Mouse (Mus musculus) limb, embryonic 13.5 days (tissue): ENCODE data around the gene Dysf. TPM values are rescaled to one million over a fixed set of nuclear protein-coding genes. Genes with fewer than 3 reads are reported as not detected.
A peak's percentile ranks its signal among the peaks of the same experiment; 100 is the strongest.
"Not testable (repeated sequence)": the region's sequence is repeated elsewhere in the genome, so short reads cannot be mapped to it uniquely, and the experiment has no call there.

Source experiments
- ATAC-seq: fragments of 200-750 bp; cut with Nextera tagmentation; 2 replicates; pipeline ENCODE4 v1.8.0; 2017; ENCODE audit warnings: low read depth, moderate number of reproducible peaks, moderate TSS enrichment; ENCODE audit not compliant: low FRiP score
- H3K27ac ChIP-seq: fragments of 300-500 bp; sonication (generic); 2 replicates; pipeline ENCODE4 v1.5.1; 2015; ENCODE audit warnings: inconsistent platforms, mild to moderate bottlenecking, moderate library complexity
- H3K27me3 ChIP-seq: fragments of 300-500 bp; sonication (generic); 2 replicates; pipeline ENCODE4 v1.6.1; 2015; ENCODE audit warnings: mild to moderate bottlenecking, inconsistent platforms
- H3K36me3 ChIP-seq: fragments of 300-500 bp; sonication (generic); 2 replicates; pipeline ENCODE4 v1.6.1; 2015; ENCODE audit warnings: inconsistent platforms, mild to moderate bottlenecking, moderate library complexity
- H3K4me1 ChIP-seq: fragments of 300-500 bp; sonication (generic); 2 replicates; pipeline ENCODE4 v1.6.1; 2015; ENCODE audit warnings: inconsistent platforms
- H3K4me2 ChIP-seq: fragments of 300-500 bp; sonication (generic); replicated peaks from 2 replicates; pipeline ENCODE4 v1.6.1; 2015; ENCODE audit warnings: inconsistent platforms, mild to moderate bottlenecking, moderate library complexity
- H3K4me3 ChIP-seq: fragments of 300-500 bp; sonication (generic); 2 replicates; pipeline ENCODE4 v1.5.1; 2015; ENCODE audit warnings: moderate library complexity, mild to moderate bottlenecking, inconsistent platforms
- H3K9ac ChIP-seq: fragments of 300-500 bp; sonication (generic); 2 replicates; pipeline ENCODE4 v1.6.1; 2015; ENCODE audit warnings: mild to moderate bottlenecking, inconsistent platforms
- H3K9me3 ChIP-seq: fragments of 300-500 bp; sonication (generic); 2 replicates; pipeline ENCODE4 v1.6.1; 2016; ENCODE audit warnings: inconsistent platforms
- WGBS: fragments of 180-500 bp; shearing (Covaris S2); methylation state at CpG from one replicate; pipeline ENCODE4 v1.1.7; 2015; 5-methylcytosine and 5-hydroxymethylcytosine counted together
- polyA plus RNA-seq: library from polyadenylated mRNA; unstranded; fragments of >200 nt; fragmentation: Nextera tagmentation; extraction: Ambion mirVana; gene quantifications from 2 replicates; pipeline ENCODE4 v1.2.1, GENCODE M21; 2015

The Dysf gene
- polyA plus RNA-seq, result 8.3 and 10.2 TPM in 2 replicates

GRCm38 (mm10) chr6:84008363-84009171 is at the start of gene Dysf:
TSS of gene Dysf (plus strand) at chr6:84008590.
- Histone ChIP-seq H3K27ac (no peak within 1 kb of the TSS), H3K4me1 (peaks cover 28% of the 10 kb centered on the region), H3K4me3 (peak within 1 kb of the TSS; percentile 46), H3K36me3 (no peaks in the 10 kb centered on the region), H3K9ac (peak within 1 kb of the TSS; percentile 58), H3K9me3 (no peaks in the 10 kb centered on the region), H3K27me3 (peaks cover 24% of the 10 kb centered on the region), H3K4me2 (peak within 1 kb of the TSS; percentile 81)
- peak; percentile 64; the same call in 1 of the 2 replicates for ATAC-seq
- WGBS, result under 1% methylated on average over 41 of the region's 41 CpGs

GRCm38 (mm10) chr6:83987642-83988041 is 20.7 kb upstream of the Dysf start:
- H3K9me3 ChIP-seq, result no peaks in the 10 kb centered on the region
- no peak overlapping the region for H3K9ac ChIP-seq
- peaks cover 64% of the 10 kb centered on the region for H3K36me3 ChIP-seq
- no peak overlapping the region for H3K4me3 ChIP-seq
- H3K27ac ChIP-seq, result no peak overlapping the region
- 92% methylated on average over 5 of the region's 5 CpGs for WGBS
- ATAC-seq, result no peak
- H3K4me2 ChIP-seq, result no peak overlapping the region
- no peaks in the 10 kb centered on the region for H3K27me3 ChIP-seq
- no peaks in the 10 kb centered on the region for H3K4me1 ChIP-seq

GRCm38 (mm10) chr6:84002716-84003115 is 5.7 kb upstream of the Dysf start:
- Histone ChIP-seq H3K36me3 (peaks cover 15% of the 10 kb centered on the region), H3K27ac (no peak overlapping the region), H3K27me3 (peaks cover under 1% of the 10 kb centered on the region; the same call in 1 of the 2 replicates), H3K9me3 (0 out of 2 replicates have a peak, but pooled peaks cover 4% of the 10 kb centered on the region), H3K4me3 (no peak overlapping the region), H3K9ac (no peak overlapping the region), H3K4me1 (no peaks in the 10 kb centered on the region), H3K4me2 (no peak overlapping the region)
- WGBS, result 67% methylated on average over 1 of the region's 1 CpGs
- ATAC-seq, result no peak

GRCm38 (mm10) chr6:84004295-84004694 is 4.1 kb upstream of the Dysf start:
- Histone ChIP-seq H3K4me2 (no peak overlapping the region), H3K4me3 (no peak overlapping the region), H3K36me3 (peaks cover 3% of the 10 kb centered on the region), H3K9ac (no peak overlapping the region), H3K27ac (no peak overlapping the region), H3K9me3 (no peaks in the 10 kb centered on the region), H3K27me3 (peaks cover 15% of the 10 kb centered on the region), H3K4me1 (peaks cover 12% of the 10 kb centered on the region)
- no peak for ATAC-seq
- 91% methylated on average over 4 of the region's 4 CpGs for WGBS

GRCm38 (mm10) chr6:84009172-84009872 is 932 bp downstream of the Dysf start:
- Histone ChIP-seq H3K4me1 (peaks cover 28% of the 10 kb centered on the region), H3K9ac (no peak overlapping the region), H3K4me3 (peak overlapping the region; percentile 46), H3K9me3 (no peaks in the 10 kb centered on the region), H3K27me3 (peaks cover 24% of the 10 kb centered on the region), H3K36me3 (no peaks in the 10 kb centered on the region), H3K4me2 (peak overlapping the region; percentile 81), H3K27ac (no peak overlapping the region)
- WGBS, result 19% methylated on average over 8 of the region's 8 CpGs
- 0 out of 2 replicates have a peak, but pooled peaks have one; percentile 9 for ATAC-seq

GRCm38 (mm10) chr6:84009915-84010302 is 1.5 kb downstream of the Dysf start:
- H3K4me3 ChIP-seq, result no peak overlapping the region; the same call in 1 of the 2 replicates

GRCm38 (mm10) chr6:84010303-84011225 is 2.2 kb downstream of the Dysf start:
- no peak overlapping the region for H3K4me3 ChIP-seq
- H3K4me1 ChIP-seq, result peaks cover 28% of the 10 kb centered on the region
- no peaks in the 10 kb centered on the region for H3K36me3 ChIP-seq
- peak overlapping the region; percentile 28 for H3K4me2 ChIP-seq
- H3K27me3 ChIP-seq, result peaks cover 24% of the 10 kb centered on the region
- H3K9me3 ChIP-seq, result no peaks in the 10 kb centered on the region
- H3K9ac ChIP-seq, result no peak overlapping the region
- ATAC-seq, result no peak
- WGBS, result 35% methylated on average over 8 of the region's 8 CpGs
- H3K27ac ChIP-seq, result no peak overlapping the region; the same call in 1 of the 2 replicates

More at GRCm38 (mm10) chr6:84009915-84010302, 1.5 kb downstream of the Dysf start:
- H3K4me2 ChIP-seq, result peak overlapping the region; percentile 28
- no peaks in the 10 kb centered on the region for H3K36me3 ChIP-seq
- H3K9me3 ChIP-seq, result no peaks in the 10 kb centered on the region
- H3K27ac ChIP-seq, result no peak overlapping the region; the same call in 1 of the 2 replicates
- peaks cover 24% of the 10 kb centered on the region for H3K27me3 ChIP-seq
- WGBS, result 24% methylated on average over 4 of the region's 4 CpGs
- peaks cover 28% of the 10 kb centered on the region for H3K4me1 ChIP-seq
- no peak; the same call in 1 of the 2 replicates for ATAC-seq
- no peak overlapping the region for H3K9ac ChIP-seq

- H3K4me3 ChIP-seq, H3K27ac ChIP-seq, H3K9me3 ChIP-seq, H3K4me2 ChIP-seq, H3K9ac ChIP-seq, H3K36me3 ChIP-seq: not testable (repeated sequence)
- peak; percentile 58; the same call in 1 of the 2 replicates for ATAC-seq
- 57% methylated on average over 4 of the region's 4 CpGs for WGBS
- peaks cover 16% of the 10 kb centered on the region for H3K4me1 ChIP-seq
- H3K27me3 ChIP-seq, result peaks cover 19% of the 10 kb centered on the region
These were observed 6.7 kb downstream of the Dysf start for GRCm38 (mm10) chr6:84014961-84015683.

- WGBS, result 90% methylated on average over 7 of the region's 7 CpGs
- no peak for ATAC-seq
- H3K27ac ChIP-seq, result no peak overlapping the region
These were observed 8.5 kb downstream of the Dysf start for GRCm38 (mm10) chr6:84016851-84017250.

GRCm38 (mm10) chr6:84017392-84017791 is 9.0 kb downstream of the Dysf start:
- peaks cover 27% of the 10 kb centered on the region for H3K27me3 ChIP-seq
- no peak overlapping the region for H3K4me2 ChIP-seq
- peaks cover 7% of the 10 kb centered on the region for H3K4me1 ChIP-seq
- H3K9me3 ChIP-seq, result no peaks in the 10 kb centered on the region
- WGBS, result 57% methylated on average over 3 of the region's 3 CpGs
- no peak overlapping the region for H3K27ac ChIP-seq
- no peak for ATAC-seq
- no peaks in the 10 kb centered on the region for H3K36me3 ChIP-seq
- no peak overlapping the region for H3K9ac ChIP-seq
- no peak overlapping the region for H3K4me3 ChIP-seq

More at GRCm38 (mm10) chr6:84016851-84017250, 8.5 kb downstream of the Dysf start:
- Histone ChIP-seq H3K27me3 (peaks cover 27% of the 10 kb centered on the region), H3K4me3 (no peak overlapping the region), H3K9me3 (no peaks in the 10 kb centered on the region), H3K4me2 (no peak overlapping the region), H3K4me1 (peaks cover 7% of the 10 kb centered on the region), H3K36me3 (no peaks in the 10 kb centered on the region), H3K9ac (no peak overlapping the region)
